Mouse (Mus musculus) thymus, postnatal 10 days (tissue): ENCODE data around the gene Selenof.

Experiments used
- DNase-seq, 2 experiments: peaks; one replicate each; pipeline ENCODE4 v3.0.0; 2021; ENCODE audit warnings: low spot score in 2 of 2

Gene Selenof

DNA sequence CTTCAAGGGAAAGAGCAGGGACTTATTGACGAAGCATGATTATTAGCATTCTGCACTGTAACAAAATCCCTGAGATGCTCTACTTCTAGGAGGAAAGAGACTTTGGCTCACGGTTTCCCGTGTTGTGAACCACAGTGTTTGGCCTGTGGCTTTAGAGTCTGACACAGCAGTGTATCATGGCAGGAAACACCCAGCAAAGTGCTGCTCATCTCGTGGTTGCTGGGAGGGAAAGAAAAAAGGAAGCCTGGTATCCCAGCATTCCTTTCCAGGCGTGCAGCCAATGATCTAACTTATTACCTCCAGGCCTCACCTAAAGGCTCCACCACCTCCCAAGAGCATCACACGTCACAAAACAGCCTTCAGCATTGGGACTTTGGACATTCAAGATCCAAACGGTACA, 32.7 kb downstream of the Selenof start:
- DNase-seq = no peak

DNA sequence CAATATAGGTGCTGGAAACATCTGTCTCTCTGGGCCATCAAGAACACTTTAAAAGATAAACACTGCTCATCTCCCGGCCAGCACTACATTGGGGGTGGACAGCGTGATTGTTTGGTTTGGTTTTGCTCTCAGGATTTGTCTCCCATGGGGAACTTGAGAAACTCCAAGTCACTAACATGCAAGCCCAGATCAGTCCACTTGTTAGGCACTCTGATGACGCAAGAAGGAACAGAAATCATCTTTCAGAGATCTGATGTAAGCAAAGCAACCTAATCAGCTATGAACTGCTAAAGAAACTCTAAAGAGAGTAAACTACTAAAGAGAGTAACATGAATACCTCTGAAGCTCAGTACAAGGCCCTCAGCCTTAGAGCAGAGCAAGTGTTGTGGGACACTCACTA, 33.5 kb downstream of the Selenof start:
- no peak for DNase-seq

DNA sequence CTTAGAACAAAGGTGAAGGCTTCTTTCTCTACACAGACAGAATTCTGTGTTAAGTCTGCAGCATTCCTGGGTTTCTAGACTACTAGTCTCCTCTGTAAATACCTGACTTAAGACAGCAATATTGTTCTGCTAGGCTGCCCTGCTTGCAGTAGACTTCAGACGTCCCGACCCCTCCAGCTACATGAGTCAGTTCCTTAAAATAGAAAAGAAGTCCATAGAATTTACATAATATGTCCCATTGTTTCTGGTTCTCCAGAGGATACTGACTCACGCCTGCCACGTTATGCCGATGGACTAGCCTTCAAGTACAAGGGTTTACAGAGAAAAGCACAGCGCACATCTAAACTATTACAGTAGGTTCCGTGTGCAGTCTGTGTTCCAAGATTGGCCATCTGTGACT, 34.1 kb downstream of the Selenof start:
- DNase-seq = no peak

DNA sequence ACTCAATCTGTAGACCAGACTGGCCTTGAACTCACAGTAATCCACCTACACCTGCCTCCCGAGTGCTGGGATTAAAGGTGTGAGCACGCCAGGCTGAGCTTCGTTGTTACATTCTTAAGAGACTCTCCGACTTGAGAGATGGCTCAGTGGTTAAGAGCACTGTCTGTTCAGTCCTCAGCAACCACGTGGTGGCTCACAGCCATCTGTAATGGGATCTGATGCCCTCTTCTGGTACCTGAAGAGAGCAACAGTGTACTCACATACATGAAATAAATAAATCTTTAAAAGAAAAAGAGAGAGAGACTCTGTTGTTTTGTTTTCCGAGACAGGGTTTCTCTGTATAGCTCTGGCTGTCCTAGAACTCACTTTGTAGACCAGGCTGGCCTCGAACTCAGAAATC, 35.7 kb downstream of the Selenof start:
- peak in 1 of 2 experiments; percentile 19 for DNase-seq

- DNase-seq = peak in 1 of 2 experiments; percentile 15
These were observed 36.3 kb downstream of the Selenof start for GRCm38 (mm10) chr3:144606449-144606848.

DNA sequence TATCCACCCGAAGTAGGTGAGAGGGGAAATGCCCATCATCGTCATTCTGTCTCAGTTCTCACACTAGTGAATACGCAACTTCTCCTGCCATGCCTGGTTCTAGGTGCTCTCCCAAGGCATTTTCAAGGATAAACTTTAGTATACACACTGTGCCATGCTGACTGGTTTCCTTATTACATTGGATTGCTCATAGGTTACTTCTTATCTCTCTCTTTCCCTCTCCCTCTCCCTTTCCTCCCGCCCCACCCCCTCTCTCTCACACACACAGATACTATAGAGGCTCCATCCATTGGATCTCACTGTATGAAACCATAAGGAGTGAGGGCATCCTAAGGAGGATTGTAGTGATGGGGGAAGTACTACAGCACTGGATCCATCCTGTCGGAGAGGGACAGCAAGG, 38.0 kb downstream of the Selenof start:
- no peak for DNase-seq

GRCm38 (mm10) chr3:144610759-144611158, 40.7 kb downstream of the Selenof start:
- no peak for DNase-seq

DNA sequence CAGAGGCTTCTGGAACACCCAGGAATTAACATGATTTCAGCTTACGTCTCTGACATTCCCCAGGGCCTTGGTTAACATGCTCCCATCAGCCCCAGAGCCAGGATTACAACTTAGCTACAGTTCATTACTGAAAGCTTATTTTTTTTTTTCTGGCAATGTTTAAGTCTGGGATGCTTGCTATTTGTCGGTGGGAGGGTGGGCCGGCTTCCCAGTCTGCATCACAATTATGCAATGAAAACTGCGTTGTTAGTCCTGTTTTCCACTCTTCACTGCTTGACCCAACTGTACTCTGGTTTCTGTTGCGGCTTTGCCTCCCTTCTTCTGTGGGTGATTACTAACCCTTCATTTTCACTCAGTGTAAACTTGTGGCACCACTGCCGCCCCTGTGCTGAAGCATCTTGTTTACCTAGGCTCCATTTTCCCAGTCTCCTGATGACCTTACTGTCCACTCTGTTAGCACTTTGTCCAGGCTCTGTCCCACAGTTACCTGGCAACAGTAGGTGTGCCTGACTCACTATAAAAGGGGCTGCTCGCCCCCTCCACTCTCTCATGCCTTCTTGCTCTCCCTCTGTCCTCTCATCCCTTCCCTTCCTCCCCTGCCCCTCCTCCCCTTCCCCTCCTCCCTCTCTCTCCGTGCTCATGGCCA, 41.6 kb downstream of the Selenof start:
- no peak for DNase-seq

DNA sequence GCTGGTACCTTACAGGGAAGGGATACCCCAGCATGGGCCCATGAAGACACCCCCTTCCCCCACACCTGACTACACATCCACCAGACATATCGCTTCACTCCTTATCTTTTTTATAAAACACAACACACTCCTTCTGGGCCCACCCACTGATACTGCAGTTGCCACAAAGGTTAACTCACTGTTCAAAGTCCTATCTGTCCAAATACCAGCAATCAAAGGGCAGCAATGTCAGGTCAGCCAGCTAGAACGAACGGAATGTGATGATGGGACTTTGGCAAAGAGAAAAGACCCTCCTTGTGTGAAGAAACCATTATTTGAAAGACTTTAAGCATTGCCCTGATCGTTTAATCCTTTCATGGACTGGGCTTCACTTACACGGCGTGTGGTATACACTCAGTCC, 42.3 kb downstream of the Selenof start:
- no peak for DNase-seq

DNA sequence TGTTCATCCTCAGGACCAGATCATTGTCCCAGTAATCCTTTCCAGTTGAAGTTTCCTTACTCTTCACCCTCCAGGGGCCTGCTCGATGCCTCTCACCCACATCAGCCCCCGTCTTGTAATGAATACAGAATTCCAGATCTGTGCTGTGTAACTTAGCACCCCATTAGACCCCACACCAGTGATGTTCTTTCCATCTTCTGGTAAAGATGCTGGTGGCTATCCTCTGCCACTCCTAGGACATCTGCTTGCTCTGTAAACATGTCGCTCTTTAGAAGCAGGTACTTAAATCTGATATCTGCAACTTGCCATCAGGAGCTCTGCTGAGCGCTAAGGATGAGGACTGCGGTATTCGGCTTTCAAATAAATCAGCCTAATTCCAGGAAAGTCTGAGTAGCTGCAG, 44.2 kb downstream of the Selenof start:
- DNase-seq = no peak

- no peak for DNase-seq
These were observed 44.6 kb downstream of the Selenof start for GRCm38 (mm10) chr3:144614698-144615097.

DNA sequence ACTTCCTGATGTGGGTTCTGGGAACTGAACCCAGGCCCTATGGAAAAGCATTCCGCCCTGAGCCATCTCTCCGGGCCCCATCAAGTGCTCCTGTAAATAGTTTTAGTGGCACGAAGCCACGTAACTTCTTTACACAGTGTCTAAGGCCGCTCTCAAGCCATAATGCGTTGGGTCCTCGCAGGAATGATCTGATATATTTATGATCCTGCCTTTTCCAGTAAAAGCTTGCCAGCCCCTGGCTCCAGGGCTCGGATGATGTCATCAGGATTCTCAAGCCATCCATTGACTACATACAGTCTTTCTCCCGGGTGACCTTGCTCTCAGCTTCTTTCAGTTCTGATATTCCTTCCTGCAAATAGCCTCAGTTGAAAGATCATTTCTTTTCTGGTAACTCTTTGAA, 45.4 kb downstream of the Selenof start:
- DNase-seq = no peak

DNA sequence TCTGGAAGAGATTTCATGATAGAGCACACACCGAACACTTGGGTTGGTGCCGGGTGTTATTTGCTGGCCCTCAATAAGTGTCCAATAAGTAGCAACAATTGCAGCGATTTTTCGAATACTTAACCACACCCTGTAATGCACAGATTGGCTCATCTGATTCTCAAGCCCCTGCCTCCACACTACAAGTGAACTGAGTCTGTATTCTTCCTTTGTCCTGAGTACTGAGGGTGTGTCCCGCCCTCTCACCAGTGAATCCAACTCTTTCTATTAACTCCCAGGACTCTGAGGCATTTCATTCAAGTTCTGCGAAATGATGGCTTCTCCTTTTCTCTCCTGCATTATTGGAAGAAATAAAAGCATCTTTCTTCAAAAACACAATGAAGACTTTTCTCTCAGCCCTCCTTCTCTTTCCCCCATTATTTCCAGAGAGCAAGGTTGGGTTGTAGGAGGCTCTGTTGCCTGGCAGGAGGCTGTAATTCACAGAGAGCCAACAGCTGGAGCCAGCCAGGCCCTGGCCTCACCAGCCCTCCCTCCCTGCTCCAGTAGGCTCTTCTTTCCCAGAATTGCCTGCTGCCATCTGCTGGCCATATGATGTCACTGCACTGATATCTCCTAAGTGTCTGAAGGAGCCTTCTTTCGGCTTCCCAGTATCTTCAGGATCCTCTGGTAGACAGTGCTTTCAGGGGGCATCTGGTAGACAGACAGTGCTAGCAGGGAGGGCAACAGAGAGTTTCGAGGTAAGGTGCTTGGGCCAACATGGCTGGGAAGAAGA, 46.7 kb downstream of the Selenof start:
- peak; percentile 56 to 77 for DNase-seq

DNA sequence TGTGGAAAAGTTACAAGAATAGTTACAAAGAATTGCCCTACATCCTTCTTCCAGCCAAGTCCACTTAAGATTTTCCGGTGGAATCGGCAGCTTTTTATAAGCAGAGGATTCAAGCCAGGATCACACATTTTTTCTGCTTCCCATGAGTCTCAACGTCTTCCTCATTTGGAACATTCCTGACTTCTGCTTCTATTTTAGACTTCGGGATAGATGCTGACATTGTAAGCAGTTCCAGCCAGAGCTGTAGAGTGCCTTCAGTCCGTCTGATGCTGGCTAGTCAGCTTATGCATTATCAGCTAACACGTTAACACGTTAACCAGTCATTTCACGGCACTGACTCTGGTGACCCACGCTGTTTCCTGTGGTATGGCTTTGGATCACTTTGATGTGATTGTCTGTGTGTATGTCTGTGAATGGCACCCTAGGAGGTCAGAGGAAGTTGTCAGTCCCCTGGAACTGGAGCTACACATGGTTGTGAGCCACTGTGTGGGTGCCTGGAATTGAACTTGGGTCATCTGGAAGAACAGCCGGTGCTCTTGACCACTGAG, 47.6 kb downstream of the Selenof start:
- DNase-seq = no peak

- no peak for DNase-seq
These were observed 53.0 kb downstream of the Selenof start for GRCm38 (mm10) chr3:144622930-144623612.

DNA sequence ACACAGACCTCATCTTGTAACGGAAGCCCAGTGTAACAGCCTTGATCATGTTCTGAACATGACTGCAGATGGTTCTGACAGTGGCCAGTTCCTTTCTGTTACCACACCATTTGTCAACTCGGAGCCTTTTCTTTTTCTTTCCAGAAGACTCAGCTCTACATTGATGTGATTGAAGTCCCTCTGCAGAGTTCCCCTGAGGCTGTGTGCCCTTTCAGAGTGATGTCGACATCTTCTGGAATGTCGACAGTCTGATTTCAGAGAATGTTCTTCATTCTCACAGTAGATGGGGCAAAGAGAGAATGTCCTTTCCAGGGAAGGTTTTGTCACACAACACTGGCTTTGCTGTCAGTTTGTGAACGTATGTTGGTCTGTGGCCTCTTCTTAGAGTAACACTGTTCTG, 55.6 kb downstream of the Selenof start:
- no peak for DNase-seq

DNA sequence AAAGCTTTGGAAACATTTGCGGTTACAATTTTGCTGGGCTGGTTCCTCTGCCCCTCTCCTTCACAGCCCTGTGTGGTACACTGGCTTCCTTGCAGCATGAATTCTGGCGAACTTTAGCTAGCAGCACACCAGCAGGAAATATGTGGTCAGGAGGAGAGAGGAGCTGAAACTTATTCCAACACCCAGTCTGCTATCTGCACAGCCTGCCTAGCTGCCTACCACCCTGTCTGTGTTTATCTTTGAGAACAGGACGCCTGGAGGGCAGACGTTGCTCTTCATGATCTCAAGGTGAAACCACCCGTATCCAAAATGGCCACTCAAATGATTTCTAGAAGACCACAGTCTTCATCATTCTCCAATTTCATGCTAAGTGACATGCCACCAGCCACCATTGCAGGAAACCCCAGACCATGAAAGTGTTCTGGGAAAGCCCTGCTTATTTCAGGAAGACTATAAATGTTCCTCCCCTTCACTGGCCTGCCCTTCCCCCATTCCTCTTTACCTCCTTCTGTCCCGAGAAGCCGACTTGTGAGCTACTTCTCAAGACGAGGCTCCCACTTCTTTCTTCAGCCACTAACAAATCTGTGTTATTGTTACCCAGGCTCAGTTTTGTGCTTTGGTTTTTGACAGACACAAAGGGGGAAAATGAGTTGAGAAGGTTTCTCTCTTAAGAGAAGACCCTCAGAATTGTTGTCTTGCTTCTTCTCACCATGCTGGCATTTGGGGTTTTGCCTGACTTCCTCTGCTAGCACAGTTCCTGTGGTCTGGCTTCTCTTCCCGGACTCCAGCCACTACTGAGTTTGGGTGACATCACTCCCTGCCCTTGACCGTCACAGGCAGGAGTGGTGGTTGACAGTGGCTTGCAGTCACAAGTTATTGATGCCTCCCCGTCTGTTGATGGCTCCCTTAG, 58.2 kb downstream of the Selenof start:
- DNase-seq = no peak

DNA sequence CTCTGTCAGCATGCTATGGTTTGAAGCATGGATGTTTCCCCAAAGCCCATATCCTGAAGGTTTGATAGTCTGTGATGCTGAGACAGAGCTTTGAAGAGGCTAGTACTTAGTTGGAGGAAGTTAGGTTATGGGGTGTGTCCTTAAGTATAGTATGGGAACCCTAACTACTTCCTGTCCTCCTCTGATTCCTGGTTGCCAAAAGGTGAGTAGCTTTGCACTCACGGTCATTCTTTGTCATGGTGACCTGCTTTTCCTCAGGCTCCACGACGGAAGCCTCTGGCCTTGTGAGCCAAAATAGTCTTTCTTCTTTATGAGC, 58.8 kb downstream of the Selenof start:
- DNase-seq = no peak

GRCm38 (mm10) chr3:144635236-144635635, 65.1 kb downstream of the Selenof start:
- no peak for DNase-seq

DNA sequence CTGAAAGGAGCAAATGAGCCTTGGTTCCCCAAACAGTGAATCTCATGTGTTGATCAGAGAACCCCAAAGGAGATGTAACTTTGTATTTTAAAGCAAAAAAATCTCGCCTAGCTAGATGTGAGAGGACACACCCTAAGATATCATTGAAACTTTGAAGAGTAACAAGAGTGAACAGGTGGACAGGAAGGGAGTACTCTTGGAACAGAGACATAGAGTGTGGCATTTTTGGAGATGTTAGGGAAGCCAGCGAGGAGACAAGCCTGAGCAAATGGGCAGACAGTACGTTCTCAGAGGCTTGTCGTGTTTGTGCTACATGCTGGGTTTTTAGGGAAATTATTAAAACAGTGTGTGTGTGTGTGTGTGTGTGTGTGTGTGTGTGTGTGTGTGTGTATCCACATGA, 68.0 kb downstream of the Selenof start:
- no peak for DNase-seq

DNA sequence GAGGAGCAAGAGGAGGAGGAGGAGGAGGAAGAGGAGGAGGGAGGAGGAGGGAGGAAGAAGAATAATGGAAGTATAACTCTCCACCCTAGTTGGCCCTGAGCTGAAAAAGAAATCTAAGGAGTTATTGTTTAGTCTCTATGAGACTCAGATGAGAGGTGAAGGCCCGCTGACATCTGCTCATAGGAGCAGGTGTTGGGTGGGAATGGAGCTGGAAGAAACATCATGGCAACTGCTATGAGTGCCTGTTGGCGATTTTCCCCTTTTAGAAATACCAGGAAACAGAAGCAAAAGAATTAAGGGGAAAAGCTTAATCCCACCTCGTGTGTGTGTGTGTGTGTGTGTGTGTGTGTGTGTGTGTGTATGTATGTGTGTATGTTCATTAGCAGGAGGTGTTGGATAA, 69.3 kb downstream of the Selenof start:
- no peak for DNase-seq

GRCm38 (mm10) chr3:144640033-144640432, 69.9 kb downstream of the Selenof start:
- DNase-seq = no peak
